Mouse (Mus musculus) C2C12 (cell line): ENCODE measurements around the gene Ttyh1. TPM values are rescaled to one million over a fixed set of nuclear protein-coding genes. Genes with fewer than 3 reads are reported as not detected.
A peak's percentile ranks its signal among the peaks of the same experiment; 100 is the strongest.
"Not testable (repeated sequence)": the region's sequence is repeated elsewhere in the genome, so short reads cannot be mapped to it uniquely, and the experiment has no call there.

Source experiments
- H3K27me3 ChIP-seq: one replicate; pipeline ENCODE4 v1.6.1; 2011; ENCODE audit not compliant: control insufficient read depth, insufficient read depth, insufficient read length
- H3K36me3 ChIP-seq: one replicate; pipeline ENCODE4 v1.6.1; 2011; ENCODE audit not compliant: control insufficient read depth, insufficient read depth
- H3K4me3 ChIP-seq: one replicate; pipeline ENCODE4 v1.5.1; 2011; ENCODE audit warnings: mild to moderate bottlenecking, control low read depth; ENCODE audit not compliant: poor library complexity, insufficient read depth, severe bottlenecking
- H3K79me2 ChIP-seq: one replicate; pipeline ENCODE4 v1.6.1; 2011; ENCODE audit not compliant: control insufficient read depth, insufficient read depth
- H3K79me3 ChIP-seq: one replicate; pipeline ENCODE4 v1.6.1; 2011; ENCODE audit warnings: low read depth, control low read depth
- H3ac ChIP-seq: one replicate; pipeline ENCODE3; 2011; ENCODE audit warnings: low read depth; ENCODE audit not compliant: control insufficient read depth, insufficient read length
- CEBPB ChIP-seq: IDR thresholded peaks from one replicate; pipeline ENCODE4 v1.6.1; 2011; ENCODE audit warnings: low read depth, mild to moderate bottlenecking, control low read depth, moderate library complexity
- CTCF ChIP-seq: IDR thresholded peaks from one replicate; pipeline ENCODE4 v1.5.1; 2011; ENCODE audit not compliant: control insufficient read depth, insufficient read depth, insufficient read length
- FOSL1 ChIP-seq: IDR thresholded peaks from one replicate; pipeline ENCODE4 v1.8.0; 2011; ENCODE audit warnings: mild to moderate bottlenecking, low read length; ENCODE audit not compliant: poor library complexity, insufficient read depth, severe bottlenecking
- MAX ChIP-seq: IDR thresholded peaks from one replicate; pipeline ENCODE4 v1.6.1; 2011; ENCODE audit warnings: mild to moderate bottlenecking, control low read depth
- MYOD1 ChIP-seq: IDR thresholded peaks from one replicate; pipeline ENCODE4 v1.6.1; 2011; ENCODE audit warnings: low read depth; ENCODE audit not compliant: control insufficient read depth, insufficient read length
- MYOG ChIP-seq: IDR thresholded peaks from one replicate; pipeline ENCODE4 v1.6.1; 2011; ENCODE audit not compliant: control insufficient read depth, insufficient read length; ENCODE audit errors: extremely low read depth
- USF1 ChIP-seq: IDR thresholded peaks from one replicate; pipeline ENCODE4 v1.6.1; 2011; ENCODE audit warnings: low read depth, mild to moderate bottlenecking, control low read depth, moderate library complexity
- polyA plus RNA-seq: library from polyadenylated mRNA; unstranded; fragments of >200 nt; fragmentation: generic; extraction: Trizol; gene quantifications from one replicate; pipeline ENCODE4 v1.2.1, GENCODE M21; 2012; ENCODE audit warnings: missing spikeins

The Ttyh1 gene
- polyA plus RNA-seq, 1 experiment, result 0.05 TPM

GRCm38 (mm10) chr7:4154356-4154755 lies 35.1 kb downstream of the Ttyh1 start:
- Histone ChIP-seq H3K36me3 (no peaks in the 10 kb centered on the region), H3K4me3 (no peak overlapping the region), H3K79me3 (no peaks in the 10 kb centered on the region), H3K79me2 (no peaks in the 10 kb centered on the region), H3ac (no peak overlapping the region), H3K27me3 (no peaks in the 10 kb centered on the region)
- no peak for TF ChIP-seq CTCF
- TF ChIP-seq CEBPB, result no peak
- no peak for TF ChIP-seq MYOD1
- no peak for TF ChIP-seq MYOG
- TF ChIP-seq MAX, result no peak
- no peak for TF ChIP-seq USF1
- no peak for TF ChIP-seq FOSL1

- H3K79me2 ChIP-seq, result no peaks in the 10 kb centered on the region
These were observed 35.8 kb downstream of the Ttyh1 start for GRCm38 (mm10) chr7:4154976-4155375.

GRCm38 (mm10) chr7:4161596-4161995 lies 42.4 kb downstream of the Ttyh1 start:
- H3K4me3 ChIP-seq, H3K79me2 ChIP-seq: not testable (repeated sequence)

More at GRCm38 (mm10) chr7:4154976-4155375, 35.8 kb downstream of the Ttyh1 start:
- no peak overlapping the region for H3K4me3 ChIP-seq
- TF ChIP-seq MYOG (no peak), CTCF (no peak)
- H3K27me3 ChIP-seq, result no peaks in the 10 kb centered on the region
- no peaks in the 10 kb centered on the region for H3K36me3 ChIP-seq
- H3K79me3 ChIP-seq, result no peaks in the 10 kb centered on the region
- no peak overlapping the region for H3ac ChIP-seq

GRCm38 (mm10) chr7:4163571-4164072 lies 44.4 kb downstream of the Ttyh1 start:
- TF ChIP-seq MYOG, result no peak
- TF ChIP-seq MAX, result no peak
- TF ChIP-seq CEBPB, result no peak
- TF ChIP-seq USF1, result no peak
- no peak for TF ChIP-seq FOSL1
- no peak for TF ChIP-seq MYOD1
- no peak for TF ChIP-seq CTCF
- H3K27me3 ChIP-seq, result no peaks in the 10 kb centered on the region
- peak overlapping the region; percentile 36 for H3K4me3 ChIP-seq
- H3K79me2 ChIP-seq, result no peaks in the 10 kb centered on the region
- no peaks in the 10 kb centered on the region for H3K36me3 ChIP-seq
- peak overlapping the region; percentile 27 for H3ac ChIP-seq
- no peaks in the 10 kb centered on the region for H3K79me3 ChIP-seq

More at GRCm38 (mm10) chr7:4161596-4161995, 42.4 kb downstream of the Ttyh1 start:
- H3ac ChIP-seq, H3K79me3 ChIP-seq, H3K27me3 ChIP-seq, H3K36me3 ChIP-seq: not testable (repeated sequence)

- peak within 1 kb of the TSS; percentile 27 for H3ac ChIP-seq
- H3K36me3 ChIP-seq, result no peaks in the 10 kb centered on the region
- H3K4me3 ChIP-seq, result peak within 1 kb of the TSS; percentile 36
- H3K27me3 ChIP-seq, result no peaks in the 10 kb centered on the region
- no peak for TF ChIP-seq CTCF
- TF ChIP-seq MYOG, result no peak
- no peak for TF ChIP-seq MYOD1
- no peak for TF ChIP-seq FOSL1
- no peak for TF ChIP-seq USF1
- TF ChIP-seq MAX, result no peak
- no peak for TF ChIP-seq CEBPB
- H3K79me3 ChIP-seq, result no peaks in the 10 kb centered on the region
- H3K79me2 ChIP-seq, result no peaks in the 10 kb centered on the region
These were observed 45.1 kb downstream of the Ttyh1 start, which contains the start of gene Cdc42ep5 for GRCm38 (mm10) chr7:4164090-4164910. Gene Cdc42ep5 (minus strand): TSS chr7:4164860.

- Histone ChIP-seq H3K27me3 (no peaks in the 10 kb centered on the region), H3K79me3 (no peaks in the 10 kb centered on the region), H3K4me3 (no peak overlapping the region), H3K79me2 (no peaks in the 10 kb centered on the region), H3K36me3 (no peaks in the 10 kb centered on the region), H3ac (no peak overlapping the region)
- TF ChIP-seq CEBPB (no peak), USF1 (no peak), MYOD1 (no peak), MYOG (no peak), FOSL1 (no peak)
These were observed 46.1 kb downstream of the Ttyh1 start for GRCm38 (mm10) chr7:4165286-4165685.
